Mouse (Mus musculus) C2C12 (cell line): ENCODE results near the gene Pigs. TPM values are rescaled to one million over a fixed set of nuclear protein-coding genes. Genes with fewer than 3 reads are reported as not detected.

ENCODE experiments used
- H3K27me3 ChIP-seq: one replicate; pipeline ENCODE4 v1.6.1; 2011; ENCODE audit not compliant: control insufficient read depth, insufficient read depth, insufficient read length
- H3K36me3 ChIP-seq: one replicate; pipeline ENCODE4 v1.6.1; 2011; ENCODE audit not compliant: control insufficient read depth, insufficient read depth
- H3K4me3 ChIP-seq: one replicate; pipeline ENCODE4 v1.5.1; 2011; ENCODE audit warnings: mild to moderate bottlenecking, control low read depth; ENCODE audit not compliant: poor library complexity, insufficient read depth, severe bottlenecking
- H3K79me2 ChIP-seq: one replicate; pipeline ENCODE4 v1.6.1; 2011; ENCODE audit not compliant: control insufficient read depth, insufficient read depth
- H3K79me3 ChIP-seq: one replicate; pipeline ENCODE4 v1.6.1; 2011; ENCODE audit warnings: low read depth, control low read depth
- H3ac ChIP-seq: one replicate; pipeline ENCODE3; 2011; ENCODE audit warnings: low read depth; ENCODE audit not compliant: control insufficient read depth, insufficient read length
- CEBPB ChIP-seq: IDR thresholded peaks from one replicate; pipeline ENCODE4 v1.6.1; 2011; ENCODE audit warnings: low read depth, mild to moderate bottlenecking, control low read depth, moderate library complexity
- CTCF ChIP-seq: IDR thresholded peaks from one replicate; pipeline ENCODE4 v1.5.1; 2011; ENCODE audit not compliant: control insufficient read depth, insufficient read depth, insufficient read length
- FOSL1 ChIP-seq: IDR thresholded peaks from one replicate; pipeline ENCODE4 v1.8.0; 2011; ENCODE audit warnings: mild to moderate bottlenecking, low read length; ENCODE audit not compliant: poor library complexity, insufficient read depth, severe bottlenecking
- MAX ChIP-seq: IDR thresholded peaks from one replicate; pipeline ENCODE4 v1.6.1; 2011; ENCODE audit warnings: mild to moderate bottlenecking, control low read depth
- MYOD1 ChIP-seq: IDR thresholded peaks from one replicate; pipeline ENCODE4 v1.6.1; 2011; ENCODE audit warnings: low read depth; ENCODE audit not compliant: control insufficient read depth, insufficient read length
- MYOG ChIP-seq: IDR thresholded peaks from one replicate; pipeline ENCODE4 v1.6.1; 2011; ENCODE audit not compliant: control insufficient read depth, insufficient read length; ENCODE audit errors: extremely low read depth
- USF1 ChIP-seq: IDR thresholded peaks from one replicate; pipeline ENCODE4 v1.6.1; 2011; ENCODE audit warnings: low read depth, mild to moderate bottlenecking, control low read depth, moderate library complexity
- polyA plus RNA-seq: library from polyadenylated mRNA; unstranded; fragments of >200 nt; fragmentation: generic; extraction: Trizol; gene quantifications from one replicate; pipeline ENCODE4 v1.2.1, GENCODE M21; 2012; ENCODE audit warnings: missing spikeins

Gene Pigs
- polyA plus RNA-seq, 1 experiment = 37.1 TPM

GRCm38 (mm10) chr11:78344328-78344889, 16.2 kb downstream of the Pigs start:
- no peak overlapping the region for H3ac ChIP-seq
- no peak for TF ChIP-seq MAX
- TF ChIP-seq MYOD1 = no peak
- no peak for TF ChIP-seq USF1
- no peak for TF ChIP-seq CTCF
- no peak for TF ChIP-seq MYOG
- no peak for TF ChIP-seq FOSL1
- TF ChIP-seq CEBPB = no peak
- H3K27me3 ChIP-seq = no peaks in the 10 kb centered on the region
- no peaks in the 10 kb centered on the region for H3K79me3 ChIP-seq
- no peak overlapping the region for H3K4me3 ChIP-seq
- H3K79me2 ChIP-seq = no peaks in the 10 kb centered on the region
- H3K36me3 ChIP-seq = peaks cover 13% of the 10 kb centered on the region

DNA sequence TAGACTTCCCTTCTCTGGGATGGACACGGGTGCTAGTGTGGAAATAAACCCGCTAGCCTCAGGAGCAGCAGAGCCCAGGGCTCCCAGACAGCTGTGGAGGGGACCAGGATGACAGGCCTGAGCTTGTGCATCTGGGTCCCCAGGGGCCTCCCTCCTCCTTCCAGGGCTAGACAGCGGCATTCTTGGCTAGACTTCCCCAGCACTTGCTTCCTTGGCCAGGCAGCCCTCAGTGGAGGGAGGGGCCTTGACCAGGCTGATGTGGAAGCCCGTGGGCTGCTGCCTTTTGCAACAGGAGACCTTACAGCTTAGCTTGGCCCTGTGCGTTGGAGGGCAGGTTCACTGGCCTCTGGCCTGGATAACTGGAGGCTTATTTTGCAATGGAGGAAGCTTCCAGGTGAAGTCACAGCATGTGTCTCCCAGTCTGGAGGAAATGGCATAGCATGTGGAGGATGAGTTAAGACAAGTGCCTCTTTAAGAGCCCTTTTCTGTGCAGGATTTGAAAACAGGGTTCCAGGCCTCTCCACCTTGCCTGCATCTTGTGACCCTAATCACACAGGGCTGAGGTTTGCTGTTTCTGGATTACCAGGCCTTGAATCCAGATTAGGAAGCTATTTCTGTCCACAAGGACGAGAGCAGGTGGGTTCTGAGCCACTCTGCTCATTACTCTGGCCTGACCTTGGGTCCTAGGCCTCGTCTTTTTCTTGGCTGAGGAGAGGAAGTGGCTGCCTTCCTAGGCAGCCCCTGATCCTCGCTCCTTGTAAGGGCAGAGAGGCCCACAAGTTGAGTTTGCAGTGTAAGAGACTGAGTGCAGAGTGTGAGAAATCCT, 16.9 kb downstream of the Pigs start:
- no peak for TF ChIP-seq MYOG
- TF ChIP-seq FOSL1 = no peak
- no peak for TF ChIP-seq CTCF
- TF ChIP-seq USF1 = no peak
- TF ChIP-seq MAX = no peak
- no peak for TF ChIP-seq CEBPB
- no peak for TF ChIP-seq MYOD1
- Histone ChIP-seq H3K27me3 (no peaks in the 10 kb centered on the region), H3K4me3 (no peak overlapping the region), H3ac (no peak overlapping the region), H3K79me2 (no peaks in the 10 kb centered on the region), H3K79me3 (no peaks in the 10 kb centered on the region), H3K36me3 (peaks cover 7% of the 10 kb centered on the region)

DNA sequence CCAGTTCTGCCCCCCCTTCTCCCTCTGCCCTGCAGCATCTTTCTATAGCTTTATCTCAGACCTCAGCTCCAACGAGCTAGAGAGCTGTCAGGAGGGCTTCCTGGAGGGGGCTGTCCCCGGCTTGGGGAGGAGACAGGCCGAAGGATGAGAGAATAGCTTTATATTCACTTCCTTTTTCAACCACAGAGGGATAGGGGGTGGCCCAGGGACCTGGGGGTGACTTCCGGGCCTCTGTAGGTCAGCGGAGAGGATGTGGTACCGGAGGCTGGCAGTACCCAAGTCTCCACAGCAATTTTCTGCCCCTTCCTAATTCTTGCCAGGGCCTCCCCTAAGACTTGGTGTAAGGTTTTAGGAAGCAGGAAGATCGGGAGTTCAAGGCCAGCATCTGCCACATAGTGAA, 17.6 kb downstream of the Pigs start:
- H3K4me3 ChIP-seq = no peak overlapping the region
- H3ac ChIP-seq = no peak overlapping the region
- H3K79me2 ChIP-seq = no peaks in the 10 kb centered on the region
- no peaks in the 10 kb centered on the region for H3K79me3 ChIP-seq
- peaks cover 7% of the 10 kb centered on the region for H3K36me3 ChIP-seq
- no peaks in the 10 kb centered on the region for H3K27me3 ChIP-seq
- TF ChIP-seq MYOG (no peak), USF1 (no peak), CEBPB (no peak), FOSL1 (no peak), CTCF (no peak), MAX (no peak), MYOD1 (no peak)

DNA sequence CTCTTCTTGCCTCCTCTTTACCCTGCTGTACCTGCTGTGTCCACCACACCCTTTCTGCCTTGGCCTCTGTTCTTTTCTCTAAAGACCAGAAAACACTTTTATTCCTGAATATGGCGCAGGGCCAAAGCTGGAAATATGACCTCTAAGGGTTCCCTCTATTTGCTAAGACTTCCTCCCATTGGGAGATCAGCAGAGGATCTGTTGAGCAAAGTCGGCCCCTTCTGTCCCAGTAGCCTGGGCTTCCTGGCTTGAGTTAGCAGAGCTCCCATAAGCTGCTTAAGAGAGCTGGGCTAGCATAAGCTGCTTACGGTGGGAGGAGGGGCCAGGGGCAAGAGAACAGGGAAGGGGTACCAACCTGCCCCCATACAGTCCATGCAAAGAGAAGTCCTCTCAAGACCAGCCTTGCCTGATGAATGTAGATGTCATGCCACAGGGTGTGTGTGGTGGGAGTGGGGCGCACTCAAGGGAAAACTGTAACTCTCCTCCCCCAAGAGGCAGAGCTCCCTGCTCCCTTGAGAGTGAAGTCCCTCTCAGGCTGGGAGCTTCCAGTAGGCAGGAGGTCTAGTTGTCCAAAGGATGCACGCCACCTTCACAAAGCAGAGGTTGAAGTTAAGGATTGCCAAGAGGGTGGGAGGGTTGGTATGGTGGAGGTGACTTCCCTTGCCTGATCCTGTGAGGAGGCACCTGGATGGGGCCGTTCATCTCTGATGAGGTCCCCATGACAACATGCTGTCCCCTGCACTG, 18.3 kb downstream of the Pigs start:
- Histone ChIP-seq H3K79me2 (no peaks in the 10 kb centered on the region), H3K4me3 (no peak overlapping the region), H3K79me3 (no peaks in the 10 kb centered on the region), H3K36me3 (peaks cover 7% of the 10 kb centered on the region), H3K27me3 (no peaks in the 10 kb centered on the region), H3ac (no peak overlapping the region)
- TF ChIP-seq MYOG (no peak), USF1 (no peak), FOSL1 (no peak), MYOD1 (no peak), CEBPB (no peak), CTCF (no peak), MAX (no peak)

DNA sequence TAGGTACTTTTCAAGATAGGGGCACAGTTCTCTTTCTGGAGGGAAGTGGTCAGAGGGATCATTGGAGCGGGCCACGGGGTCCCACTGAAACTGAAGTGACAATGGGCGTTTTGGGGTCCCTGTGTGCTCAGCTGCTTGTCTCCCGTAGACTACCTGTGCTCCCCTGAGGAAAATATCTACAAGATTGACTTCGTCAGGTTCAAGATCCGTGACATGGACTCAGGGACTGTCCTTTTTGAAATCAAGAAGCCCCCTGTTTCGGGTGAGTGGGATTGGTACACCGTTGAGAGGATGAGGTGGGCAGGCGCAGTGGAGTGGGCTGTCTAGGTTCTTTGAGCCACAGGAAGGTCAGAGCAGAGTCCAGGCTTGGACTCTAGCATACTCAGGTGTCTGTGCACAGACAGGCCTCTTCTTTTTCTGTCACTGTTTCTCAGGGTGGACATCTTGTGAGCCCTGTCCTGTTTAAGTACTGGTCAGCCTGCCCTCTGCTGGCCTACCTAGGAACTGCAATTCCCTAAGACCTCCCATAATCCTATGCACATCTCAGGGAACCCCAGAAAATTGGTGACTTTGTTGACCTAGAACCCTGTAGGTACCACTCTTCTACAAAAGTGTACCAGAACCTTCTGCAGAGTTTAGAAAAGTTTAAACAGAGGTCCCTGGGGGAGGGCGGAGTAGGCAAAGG, 19.0 kb downstream of the Pigs start:
- TF ChIP-seq FOSL1 (no peak), CTCF (peak; percentile 17)
- Histone ChIP-seq H3K79me2 (no peaks in the 10 kb centered on the region), H3K79me3 (no peaks in the 10 kb centered on the region)

More for the DNA sequence above, 19.0 kb downstream of the Pigs start:
- Histone ChIP-seq H3K36me3 (peaks cover 7% of the 10 kb centered on the region), H3ac (no peak overlapping the region), H3K4me3 (no peak overlapping the region), H3K27me3 (no peaks in the 10 kb centered on the region)
